Mouse (Mus musculus) regulatory T cell (primary cell): ENCODE measurements around the gene Mrpl27.
"Not testable (repeated sequence)": the region's sequence is repeated elsewhere in the genome, so short reads cannot be mapped to it uniquely, and the experiment has no call there.

Experiments used
- in situ Hi-C: fragments of 300-600 bp; cut with MboI, MseI; formaldehyde crosslinking; loops from one replicate; pipeline ENCODE4 v1.15.1; 2025; ENCODE audit warnings: high pct_unique_total_duplicates

Gene Mrpl27

GRCm38 (mm10) chr11:94674984-94675383, 21.4 kb downstream of the Mrpl27 start:
- in situ Hi-C loops = no loop called here

- in situ Hi-C loops = no loop called here
Observed at GRCm38 (mm10) chr11:94675446-94675845, 21.9 kb downstream of the Mrpl27 start.

- in situ Hi-C loops = no loop called here
Observed at GRCm38 (mm10) chr11:94676308-94676707, 22.7 kb downstream of the Mrpl27 start.

GRCm38 (mm10) chr11:94676754-94677606, 23.4 kb downstream of the Mrpl27 start, which contains the start of gene Xylt2:
TSS of gene Xylt2 (minus strand) at chr11:94677515.
- in situ Hi-C loops = no loop called here

GRCm38 (mm10) chr11:94677607-94678145, 24.1 kb downstream of the Mrpl27 start:
- in situ Hi-C loops = no loop called here

GRCm38 (mm10) chr11:94680639-94681038, 27.1 kb downstream of the Mrpl27 start:
- in situ Hi-C loops = no loop called here

- in situ Hi-C loops = no loop called here
Observed at GRCm38 (mm10) chr11:94681640-94682039, 28.1 kb downstream of the Mrpl27 start.

GRCm38 (mm10) chr11:94682427-94682826, 28.9 kb downstream of the Mrpl27 start:
- in situ Hi-C loops = no loop called here

- in situ Hi-C loops = no loop called here
Observed at GRCm38 (mm10) chr11:94687178-94687577, 33.6 kb downstream of the Mrpl27 start.

GRCm38 (mm10) chr11:94692502-94692901, 38.9 kb downstream of the Mrpl27 start:
- in situ Hi-C loops = not testable (repeated sequence)

GRCm38 (mm10) chr11:94695508-94695907, 41.9 kb downstream of the Mrpl27 start:
- in situ Hi-C loops = no loop called here

- in situ Hi-C loops = no loop called here
Observed at GRCm38 (mm10) chr11:94697140-94697539, 43.6 kb downstream of the Mrpl27 start.

GRCm38 (mm10) chr11:94697703-94698464, 44.3 kb downstream of the Mrpl27 start:
- in situ Hi-C loops = no loop called here

GRCm38 (mm10) chr11:94699399-94699798, 45.8 kb downstream of the Mrpl27 start:
- in situ Hi-C loops = no loop called here

- in situ Hi-C loops = no loop called here
Observed at GRCm38 (mm10) chr11:94701401-94702215, 48.0 kb downstream of the Mrpl27 start.

GRCm38 (mm10) chr11:94702216-94702610, 48.6 kb downstream of the Mrpl27 start:
- in situ Hi-C loops = no loop called here

GRCm38 (mm10) chr11:94704020-94704419, 50.5 kb downstream of the Mrpl27 start:
- in situ Hi-C loops = no loop called here

GRCm38 (mm10) chr11:94704472-94704871, 50.9 kb downstream of the Mrpl27 start, which contains the start of gene Gm11541:
TSS of gene Gm11541 (minus strand) at chr11:94704499.
- in situ Hi-C loops = no loop called here
